Mouse (Mus musculus) limb, embryonic 11.5 days (tissue): ENCODE data around the gene Pih1d1. TPM values are rescaled to one million over a fixed set of nuclear protein-coding genes. Genes with fewer than 3 reads are reported as not detected.
"Not testable (repeated sequence)": the region's sequence is repeated elsewhere in the genome, so short reads cannot be mapped to it uniquely, and the experiment has no call there.

Experiments used
- ATAC-seq: fragments of 200-750 bp; cut with Nextera tagmentation; 2 replicates; pipeline ENCODE4 v1.8.0; 2017; ENCODE audit warnings: low read depth; ENCODE audit not compliant: insufficient number of reproducible peaks, low FRiP score, low TSS enrichment
- DNase-seq: peaks from one replicate; pipeline ENCODE4 v3.0.0-alpha.2; 2015; ENCODE audit warnings: low spot score
- H3K27ac ChIP-seq: fragments of 300-500 bp; sonication (generic); replicated peaks from 2 replicates; pipeline ENCODE4 v1.5.1; 2014; ENCODE audit warnings: low read depth, mild to moderate bottlenecking, low read length
- H3K27me3 ChIP-seq: fragments of 300-500 bp; sonication (generic); 2 replicates; pipeline ENCODE4 v1.6.1; 2014; ENCODE audit warnings: mild to moderate bottlenecking, low read length, mixed read lengths; ENCODE audit not compliant: control insufficient read depth, insufficient read depth
- H3K36me3 ChIP-seq: fragments of 300-500 bp; sonication (generic); 2 replicates; pipeline ENCODE4 v1.6.1; 2014; ENCODE audit warnings: mild to moderate bottlenecking, low read length, moderate library complexity, mixed read lengths; ENCODE audit not compliant: control insufficient read depth, insufficient read depth
- H3K4me1 ChIP-seq: fragments of 300-500 bp; sonication (generic); 2 replicates; pipeline ENCODE4 v1.6.1; 2014; ENCODE audit warnings: low read length, mixed read lengths; ENCODE audit not compliant: control insufficient read depth, insufficient read depth
- H3K4me2 ChIP-seq: fragments of 300-500 bp; sonication (generic); 2 replicates; pipeline ENCODE4 v1.6.1; 2014; ENCODE audit warnings: low read depth, mild to moderate bottlenecking, moderate library complexity; ENCODE audit not compliant: severe bottlenecking
- H3K4me3 ChIP-seq: fragments of 300-500 bp; sonication (generic); 2 replicates; pipeline ENCODE4 v1.5.1; 2014; ENCODE audit warnings: low read depth, low read length
- H3K9ac ChIP-seq: fragments of 300-500 bp; sonication (generic); 2 replicates; pipeline ENCODE4 v1.6.1; 2014; ENCODE audit warnings: mild to moderate bottlenecking, low read length
- H3K9me3 ChIP-seq: fragments of 300-500 bp; sonication (generic); 2 replicates; pipeline ENCODE4 v1.6.1; 2016; ENCODE audit warnings: low read length; ENCODE audit not compliant: control insufficient read depth
- WGBS: fragments of 180-500 bp; shearing (Covaris S2); extraction: QIAGEN DNeasy Blood & Tissue Kit; methylation state at CpG from one replicate; pipeline ENCODE4 v1.1.7; 2014; 5-methylcytosine and 5-hydroxymethylcytosine counted together
- polyA plus RNA-seq: library from polyadenylated mRNA; unstranded; fragments of >200 nt; fragmentation: Nextera tagmentation; extraction: Ambion mirVana; gene quantifications from 2 replicates; pipeline ENCODE4 v1.2.1, GENCODE M21; 2014

The Pih1d1 gene
- polyA plus RNA-seq, result 106 and 108 TPM in 2 replicates

- ATAC-seq (peak; percentile 94), DNase-seq (peak; percentile 98)
- Histone ChIP-seq H3K27ac (peak within 1 kb of the TSS; percentile 91), H3K4me3 (peak within 1 kb of the TSS; percentile 51), H3K4me1 (0 out of 2 replicates have a peak, but pooled peaks cover 14% of the 10 kb centered on the region), H3K9ac (peak within 1 kb of the TSS; percentile 76), H3K4me2 (peak within 1 kb of the TSS; percentile 53), H3K36me3 (peaks cover 2% of the 10 kb centered on the region; the same call in 1 of the 2 replicates), H3K27me3 (no peaks in the 10 kb centered on the region), H3K9me3 (no peaks in the 10 kb centered on the region)
- 5% methylated on average over 69 of the region's 69 CpGs for WGBS
Measured at GRCm38 (mm10) chr7:45154096-45154992, at the start of gene Pih1d1, which contains the start of gene Aldh16a1. Pih1d1 (plus strand) TSS chr7:45154303. Aldh16a1 (minus strand) TSS chr7:45154584.

- WGBS, result 81% methylated on average over 5 of the region's 5 CpGs
- Histone ChIP-seq H3K36me3 (no peaks in the 10 kb centered on the region), H3K4me3 (no peak overlapping the region), H3K27ac (no peak overlapping the region), H3K4me2 (no peak overlapping the region), H3K9me3 (no peaks in the 10 kb centered on the region), H3K27me3 (no peaks in the 10 kb centered on the region), H3K9ac (no peak overlapping the region), H3K4me1 (peaks cover 16% of the 10 kb centered on the region)
- ATAC-seq (no peak), DNase-seq (no peak)
Measured at GRCm38 (mm10) chr7:45104941-45105340, 49.2 kb upstream of the Pih1d1 start.

GRCm38 (mm10) chr7:45105491-45105890 is 48.6 kb upstream of the Pih1d1 start:
- H3K36me3 ChIP-seq, result no peaks in the 10 kb centered on the region
- no peaks in the 10 kb centered on the region for H3K27me3 ChIP-seq
- H3K9me3 ChIP-seq, result no peaks in the 10 kb centered on the region
- H3K4me1 ChIP-seq, result peaks cover 16% of the 10 kb centered on the region
- no peak overlapping the region for H3K9ac ChIP-seq
- no peak for ATAC-seq
- no peak overlapping the region for H3K4me2 ChIP-seq
- DNase-seq, result no peak
- H3K27ac ChIP-seq, result no peak overlapping the region
- 72% methylated on average over 8 of the region's 8 CpGs for WGBS
- H3K4me3 ChIP-seq, result no peak overlapping the region

GRCm38 (mm10) chr7:45106441-45106840 is 47.7 kb upstream of the Pih1d1 start:
- Histone ChIP-seq H3K27ac (no peak overlapping the region), H3K9ac (no peak overlapping the region), H3K4me1 (peaks cover 16% of the 10 kb centered on the region), H3K27me3 (no peaks in the 10 kb centered on the region), H3K9me3 (no peaks in the 10 kb centered on the region), H3K4me2 (no peak overlapping the region), H3K4me3 (no peak overlapping the region), H3K36me3 (no peaks in the 10 kb centered on the region)
- ATAC-seq (no peak), DNase-seq (no peak)
- WGBS, result 47% methylated on average over 6 of the region's 6 CpGs

GRCm38 (mm10) chr7:45107052-45107645 is 47.0 kb upstream of the Pih1d1 start:
- H3K36me3 ChIP-seq, result no peaks in the 10 kb centered on the region
- WGBS, result 67% methylated on average over 5 of the region's 5 CpGs
- no peaks in the 10 kb centered on the region for H3K9me3 ChIP-seq
- no peak overlapping the region for H3K9ac ChIP-seq
- ATAC-seq, result no peak; the same call in 1 of the 2 replicates
- peaks cover 16% of the 10 kb centered on the region for H3K4me1 ChIP-seq
- no peak overlapping the region for H3K4me3 ChIP-seq
- no peak for DNase-seq
- no peaks in the 10 kb centered on the region for H3K27me3 ChIP-seq
- no peak overlapping the region for H3K4me2 ChIP-seq
- no peak overlapping the region for H3K27ac ChIP-seq

- ATAC-seq, H3K27me3 ChIP-seq, H3K4me1 ChIP-seq, H3K4me3 ChIP-seq, DNase-seq, H3K27ac ChIP-seq, H3K4me2 ChIP-seq, H3K9ac ChIP-seq, H3K36me3 ChIP-seq, H3K9me3 ChIP-seq: not testable (repeated sequence)
- 91% methylated on average over 4 of the region's 4 CpGs for whole genome bisulfite sequencing
Measured at GRCm38 (mm10) chr7:45110089-45110488, 44.0 kb upstream of the Pih1d1 start.

GRCm38 (mm10) chr7:45111940-45112339 is 42.2 kb upstream of the Pih1d1 start:
- Histone ChIP-seq H3K4me3 (no peak overlapping the region), H3K4me2 (no peak overlapping the region), H3K9me3 (no peaks in the 10 kb centered on the region), H3K27ac (no peak overlapping the region), H3K9ac (no peak overlapping the region), H3K27me3 (no peaks in the 10 kb centered on the region), H3K4me1 (no peaks in the 10 kb centered on the region), H3K36me3 (no peaks in the 10 kb centered on the region)
- WGBS, result 69% methylated on average over 2 of the region's 2 CpGs
- ATAC-seq (no peak), DNase-seq (no peak)

- Histone ChIP-seq H3K4me1 (no peaks in the 10 kb centered on the region), H3K4me2 (no peak overlapping the region), H3K36me3 (no peaks in the 10 kb centered on the region), H3K27me3 (no peaks in the 10 kb centered on the region), H3K9ac (no peak overlapping the region), H3K9me3 (no peaks in the 10 kb centered on the region), H3K27ac (no peak overlapping the region), H3K4me3 (no peak overlapping the region)
- no peak for ATAC-seq
- WGBS, result 62% methylated on average over 3 of the region's 3 CpGs
- no peak for DNase-seq
Measured at GRCm38 (mm10) chr7:45112529-45112928, 41.6 kb upstream of the Pih1d1 start.
